Mouse (Mus musculus) kidney, postnatal 14 days (tissue): ENCODE data around the gene Sphkap.
A peak's percentile ranks its signal among the peaks of the same experiment; 100 is the strongest.

Source experiments
- DNase-seq: peaks from one replicate; pipeline ENCODE4 v3.0.0; 2022; ENCODE audit warnings: mixed read lengths

Gene Sphkap

DNA sequence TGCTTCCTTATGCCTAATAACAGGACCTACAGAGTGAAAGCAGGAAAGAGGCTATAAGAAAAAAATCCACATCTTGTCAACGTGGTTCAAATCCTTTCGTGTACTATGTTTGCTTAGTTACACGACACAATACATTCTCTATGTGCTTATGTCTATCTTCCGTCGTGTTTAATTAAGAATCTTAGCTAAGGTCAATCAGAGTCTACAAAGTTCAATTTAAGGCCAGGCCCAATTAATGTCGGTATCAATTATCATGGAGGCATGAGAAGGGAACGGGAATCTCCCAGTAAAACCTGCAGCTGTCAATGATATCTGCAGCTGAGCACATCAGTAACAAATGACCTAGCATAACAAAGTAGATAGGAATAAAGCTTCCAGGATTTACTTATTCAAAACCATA lies 122.1 kb downstream of the Sphkap start:
- DNase-seq: no peak

DNA sequence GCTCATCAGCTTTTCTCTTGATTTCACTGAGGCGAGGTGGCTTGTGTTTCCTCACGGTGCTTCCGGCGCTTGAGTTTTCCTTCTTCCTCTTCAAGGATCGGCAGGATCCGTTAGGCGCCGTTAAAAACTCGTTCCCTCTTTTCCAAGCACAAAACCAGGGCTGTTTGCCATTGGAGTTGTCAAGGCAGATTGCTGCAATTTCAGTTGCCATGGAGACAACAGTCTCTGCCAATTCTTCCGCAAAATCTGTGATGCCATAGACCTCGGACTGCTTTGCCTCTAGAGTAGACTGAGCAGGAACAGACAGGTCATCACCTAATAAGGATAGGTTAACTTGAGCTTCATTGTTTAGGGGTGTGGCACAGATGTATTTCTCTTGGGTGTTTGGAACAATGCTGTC lies 131.0 kb downstream of the Sphkap start:
- no peak for DNase-seq

DNA sequence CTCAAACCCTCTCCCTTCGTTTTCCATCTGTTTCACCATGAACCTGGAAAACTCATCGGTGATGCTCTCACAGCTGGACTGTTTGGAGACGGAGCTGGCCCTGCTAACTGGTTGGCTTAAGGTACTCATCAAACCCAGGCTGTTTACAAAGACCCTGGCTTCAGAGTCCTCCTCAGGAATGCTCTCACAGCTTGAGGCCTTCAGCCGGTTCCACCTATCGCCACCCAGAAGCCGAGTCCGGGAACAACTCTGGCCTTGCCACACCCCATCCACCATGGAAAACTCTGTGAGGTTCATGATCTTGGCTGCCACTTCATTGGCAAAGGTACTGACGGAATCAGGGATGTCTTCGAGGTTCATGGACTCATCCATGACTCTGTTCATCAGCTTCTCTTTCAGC lies 131.4 kb downstream of the Sphkap start:
- no peak for DNase-seq

DNA sequence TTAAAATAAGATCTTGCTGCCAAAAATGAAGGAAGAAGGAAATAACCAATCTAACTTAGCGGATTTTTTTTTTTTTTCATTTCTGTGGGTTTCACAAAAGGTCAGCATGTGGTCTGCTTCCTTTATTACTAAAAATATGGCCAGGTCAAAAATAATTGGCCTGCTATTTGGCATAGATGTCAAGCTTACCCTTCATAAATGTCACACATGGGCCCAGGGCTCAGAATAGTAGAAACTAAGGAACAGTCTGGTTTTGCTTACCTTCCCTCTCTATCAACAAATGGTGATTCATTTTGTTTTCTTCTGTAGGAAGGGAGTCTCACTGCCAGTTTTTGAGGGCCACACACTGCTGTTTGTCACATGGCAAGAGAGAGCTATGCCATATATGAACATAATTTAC lies 156.3 kb downstream of the Sphkap start:
- no peak for DNase-seq

DNA sequence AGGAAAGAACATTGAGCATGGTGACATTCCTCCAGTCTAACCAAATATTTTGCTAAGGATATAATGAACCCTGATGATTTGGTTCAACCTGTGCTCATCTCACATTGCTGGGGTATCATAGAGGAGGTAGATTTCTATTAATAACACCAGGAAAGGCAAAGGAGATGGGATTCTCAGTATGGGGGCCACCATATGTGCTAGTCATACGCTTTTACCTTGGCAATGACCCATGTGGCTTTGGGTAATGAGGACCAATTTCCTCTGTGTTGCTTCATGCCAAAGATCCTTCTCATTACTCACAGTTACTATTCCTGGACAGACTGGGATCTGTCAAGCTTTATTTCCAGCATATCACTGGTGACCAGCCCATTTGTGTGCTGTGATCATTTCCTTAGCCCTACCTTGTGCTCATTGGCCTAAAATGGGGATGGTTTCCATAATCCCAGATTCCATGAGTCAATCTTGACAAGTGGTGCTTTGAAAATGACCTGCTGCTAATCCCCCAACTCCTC lies 159.7 kb downstream of the Sphkap start:
- DNase-seq: no peak

DNA sequence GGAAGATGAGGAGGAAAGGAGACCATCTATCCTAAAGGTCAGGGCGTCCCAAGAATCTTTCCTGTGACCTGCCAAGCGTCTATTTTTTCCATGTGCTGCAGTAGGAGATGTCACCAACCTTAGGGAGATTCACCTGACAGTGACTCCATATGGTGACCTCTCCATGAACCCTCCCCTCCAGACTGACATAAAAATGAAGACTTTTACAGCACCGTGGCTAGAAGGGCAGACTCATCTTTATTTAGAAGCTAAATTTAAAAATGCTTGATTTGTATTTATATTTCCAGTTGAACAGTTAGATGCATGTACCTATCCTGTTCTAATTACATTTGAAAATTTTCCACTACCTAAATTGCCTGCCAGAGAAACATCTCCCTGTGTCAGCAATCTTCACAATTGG lies 180.1 kb downstream of the Sphkap start:
- DNase-seq: no peak

DNA sequence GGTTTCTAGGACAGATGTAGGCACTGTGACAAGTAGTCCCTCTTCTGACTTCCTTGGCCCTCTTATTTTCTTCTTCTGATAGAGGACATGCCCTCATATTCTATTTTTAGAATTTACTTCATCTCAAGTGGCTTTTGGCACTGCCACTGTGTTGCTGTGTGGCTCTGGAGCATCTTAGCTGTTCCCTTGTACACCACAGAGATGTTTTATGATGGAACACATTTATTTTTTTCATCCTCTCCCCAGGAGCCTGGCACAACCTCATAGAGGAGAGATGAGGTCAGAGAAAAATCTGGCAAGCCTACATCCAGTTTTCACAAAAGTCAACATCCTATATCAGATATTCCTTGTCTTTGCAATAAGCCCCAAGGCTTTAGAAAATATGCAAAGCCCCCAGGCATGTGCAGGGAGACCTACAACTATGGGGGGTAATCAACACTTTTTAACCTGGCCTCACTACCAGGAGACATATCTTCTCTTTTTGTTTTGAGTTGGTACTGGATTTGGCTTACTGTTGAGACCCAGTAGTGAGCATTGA lies 183.5 kb downstream of the Sphkap start:
- no peak for DNase-seq

DNA sequence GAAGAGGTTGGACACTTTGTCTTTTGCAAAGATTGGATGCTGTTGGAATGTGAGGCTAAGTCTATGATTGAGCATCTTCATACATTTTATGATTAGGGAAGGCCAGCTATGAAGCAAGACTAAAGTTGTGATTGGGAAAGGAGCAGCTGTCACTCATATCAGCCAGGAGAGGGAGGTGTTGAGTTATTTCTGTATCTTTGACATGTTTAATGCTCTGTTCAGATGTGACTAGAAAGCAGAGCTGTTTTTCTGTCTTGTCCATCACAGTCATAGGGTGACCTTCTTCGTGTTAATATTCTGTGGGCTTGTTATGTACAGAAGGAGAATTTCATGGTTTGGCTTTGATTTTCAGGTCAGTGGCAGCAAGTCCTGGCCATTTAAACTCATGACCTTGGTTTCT lies 184.9 kb downstream of the Sphkap start:
- no peak for DNase-seq

DNA sequence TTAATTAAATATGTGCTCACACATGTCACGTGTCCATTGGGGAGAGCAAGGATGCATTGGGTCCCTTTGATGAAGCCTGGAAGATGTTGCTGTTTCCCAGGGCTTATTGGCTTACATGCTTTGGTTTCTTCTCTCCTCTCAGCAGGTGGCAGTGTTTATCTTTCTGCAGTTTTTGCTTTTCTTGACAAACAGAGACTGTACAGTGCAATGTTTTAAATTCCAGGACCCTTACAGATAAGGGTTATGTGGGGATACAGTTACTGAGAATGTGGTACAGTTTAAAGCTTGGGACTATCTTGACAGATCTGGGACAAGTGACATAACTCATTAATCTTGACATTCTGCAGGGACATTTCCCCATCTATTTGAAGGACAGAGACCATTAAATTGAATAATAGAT lies 189.7 kb downstream of the Sphkap start:
- peak; percentile 18 for DNase-seq

DNA sequence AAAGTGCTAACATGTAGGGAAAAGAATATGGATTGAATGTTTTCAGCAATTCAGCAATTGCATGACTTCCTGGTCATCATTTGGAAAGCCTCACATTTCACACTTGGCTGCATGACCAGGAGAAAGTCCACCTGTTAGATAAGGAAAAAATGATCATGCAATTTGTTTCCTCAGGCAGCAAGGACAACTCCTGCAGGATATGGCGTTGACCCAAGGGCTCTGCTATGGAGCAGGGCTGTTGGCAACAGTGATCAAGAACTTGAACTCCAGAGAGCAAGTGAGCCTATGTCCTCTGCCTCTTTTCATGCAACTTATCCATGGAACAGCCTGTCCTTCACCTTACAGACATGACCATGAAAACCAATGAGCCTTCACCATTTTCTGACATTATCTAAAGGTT lies 198.0 kb downstream of the Sphkap start:
- no peak for DNase-seq
